Mouse (Mus musculus) heart, embryonic 12.5 days (tissue): ENCODE results near the gene Mmgt2. TPM values are rescaled to one million over a fixed set of nuclear protein-coding genes. Genes with fewer than 3 reads are reported as not detected.
A peak's percentile ranks its signal among the peaks of the same experiment; 100 is the strongest.

Experiments
- ATAC-seq: fragments of 200-750 bp; cut with Nextera tagmentation; 2 replicates; pipeline ENCODE4 v1.8.0; 2017; ENCODE audit warnings: moderate TSS enrichment, moderate library complexity; ENCODE audit not compliant: insufficient number of reproducible peaks, low FRiP score
- H3K27ac ChIP-seq: fragments of 300-500 bp; sonication (generic); 2 replicates; pipeline ENCODE4 v1.5.1; 2016; ENCODE audit warnings: mild to moderate bottlenecking, moderate library complexity; ENCODE audit not compliant: poor library complexity, severe bottlenecking
- H3K27me3 ChIP-seq: fragments of 300-500 bp; sonication (generic); replicated peaks from 2 replicates; pipeline ENCODE4 v1.6.1; 2016; ENCODE audit warnings: mild to moderate bottlenecking, moderate library complexity
- H3K36me3 ChIP-seq: fragments of 300-500 bp; sonication (generic); 2 replicates; pipeline ENCODE4 v1.6.1; 2016; ENCODE audit warnings: mild to moderate bottlenecking, moderate library complexity
- H3K4me1 ChIP-seq: fragments of 300-500 bp; sonication (generic); replicated peaks from 2 replicates; pipeline ENCODE4 v1.6.1; 2016; ENCODE audit warnings: mild to moderate bottlenecking
- H3K4me2 ChIP-seq: fragments of 300-500 bp; sonication (generic); 2 replicates; pipeline ENCODE4 v1.6.1; 2016; ENCODE audit warnings: mild to moderate bottlenecking, moderate library complexity
- H3K4me3 ChIP-seq: fragments of 300-500 bp; sonication (generic); 2 replicates; pipeline ENCODE4 v1.5.1; 2016; ENCODE audit warnings: mild to moderate bottlenecking
- H3K9ac ChIP-seq: fragments of 300-500 bp; sonication (generic); 2 replicates; pipeline ENCODE4 v1.6.1; 2016; ENCODE audit warnings: mild to moderate bottlenecking, moderate library complexity
- H3K9me3 ChIP-seq: fragments of 300-500 bp; sonication (generic); replicated peaks from 2 replicates; pipeline ENCODE4 v1.6.1; 2016; ENCODE audit warnings: mild to moderate bottlenecking, moderate library complexity
- WGBS: fragments of 180-500 bp; shearing (Covaris S2); methylation state at CpG from one replicate; pipeline ENCODE4 v1.1.7; 2016; 5-methylcytosine and 5-hydroxymethylcytosine counted together
- polyA plus RNA-seq: library from polyadenylated mRNA; unstranded; fragments of >200 nt; fragmentation: Nextera tagmentation; extraction: Ambion mirVana; gene quantifications from 2 replicates; pipeline ENCODE4 v1.2.1, GENCODE M21; 2016

Gene Mmgt2
- polyA plus RNA-seq, 1 experiment from 2014 or later, result 58.3 TPM

GRCm38 (mm10) chr11:62675480-62676289, 27.2 kb downstream of the Mmgt2 start:
- Histone ChIP-seq H3K9ac (peak overlapping the region; percentile 76), H3K4me1 (peaks cover 3% of the 10 kb centered on the region), H3K9me3 (no peaks in the 10 kb centered on the region), H3K4me2 (peak overlapping the region; percentile 68), H3K27me3 (no peaks in the 10 kb centered on the region), H3K4me3 (peak overlapping the region; percentile 38), H3K36me3 (no peaks in the 10 kb centered on the region), H3K27ac (no peak overlapping the region)
- WGBS, result 19% methylated on average over 17 of the region's 17 CpGs
- ATAC-seq, result peak; percentile 83

- Histone ChIP-seq H3K4me2 (peak overlapping the region; percentile 68; the same call in 1 of the 2 replicates), H3K27me3 (no peaks in the 10 kb centered on the region), H3K9ac (peak overlapping the region; percentile 76; the same call in 1 of the 2 replicates), H3K9me3 (no peaks in the 10 kb centered on the region), H3K36me3 (no peaks in the 10 kb centered on the region), H3K4me3 (no peak overlapping the region), H3K27ac (no peak overlapping the region), H3K4me1 (peaks cover 3% of the 10 kb centered on the region)
- 91% methylated on average over 4 of the region's 4 CpGs for WGBS
- no peak for ATAC-seq
Observed at GRCm38 (mm10) chr11:62676290-62676596, 27.8 kb downstream of the Mmgt2 start.

- Histone ChIP-seq H3K4me1 (peaks cover 3% of the 10 kb centered on the region), H3K9ac (no peak overlapping the region), H3K4me3 (no peak overlapping the region), H3K9me3 (no peaks in the 10 kb centered on the region), H3K27me3 (no peaks in the 10 kb centered on the region), H3K27ac (no peak overlapping the region), H3K36me3 (no peaks in the 10 kb centered on the region), H3K4me2 (no peak overlapping the region)
- ATAC-seq, result no peak
- WGBS, result 78% methylated on average over 7 of the region's 7 CpGs
Observed at GRCm38 (mm10) chr11:62678778-62679354, 30.4 kb downstream of the Mmgt2 start.

DNA sequence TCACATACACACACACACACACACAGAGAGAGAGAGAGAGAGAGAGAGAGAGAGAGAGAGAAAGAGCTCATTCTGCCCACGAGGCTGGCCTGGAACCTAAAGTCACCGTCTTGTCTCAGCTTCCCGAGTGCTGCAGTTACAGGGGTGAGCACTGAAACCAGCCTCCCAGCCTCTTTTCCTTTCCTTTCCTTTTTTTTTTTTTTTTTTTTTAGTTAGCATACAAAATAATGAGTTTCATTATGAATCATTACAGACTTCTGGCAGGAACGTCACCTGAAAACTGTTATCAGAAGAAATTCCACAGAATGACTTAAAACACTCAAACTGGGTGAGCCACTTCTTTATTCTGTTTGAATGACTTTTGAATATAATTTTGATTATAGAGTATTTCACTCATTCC, 31.5 kb downstream of the Mmgt2 start:
- no peaks in the 10 kb centered on the region for H3K27me3 ChIP-seq
- no peak overlapping the region for H3K27ac ChIP-seq
- H3K9ac ChIP-seq, result no peak overlapping the region
- H3K4me2 ChIP-seq, result no peak overlapping the region
- H3K4me3 ChIP-seq, result no peak overlapping the region
- no peak for ATAC-seq
- H3K4me1 ChIP-seq, result peaks cover 3% of the 10 kb centered on the region
- H3K36me3 ChIP-seq, result no peaks in the 10 kb centered on the region
- no peaks in the 10 kb centered on the region for H3K9me3 ChIP-seq
- WGBS, result 83% methylated on average over 4 of the region's 4 CpGs

DNA sequence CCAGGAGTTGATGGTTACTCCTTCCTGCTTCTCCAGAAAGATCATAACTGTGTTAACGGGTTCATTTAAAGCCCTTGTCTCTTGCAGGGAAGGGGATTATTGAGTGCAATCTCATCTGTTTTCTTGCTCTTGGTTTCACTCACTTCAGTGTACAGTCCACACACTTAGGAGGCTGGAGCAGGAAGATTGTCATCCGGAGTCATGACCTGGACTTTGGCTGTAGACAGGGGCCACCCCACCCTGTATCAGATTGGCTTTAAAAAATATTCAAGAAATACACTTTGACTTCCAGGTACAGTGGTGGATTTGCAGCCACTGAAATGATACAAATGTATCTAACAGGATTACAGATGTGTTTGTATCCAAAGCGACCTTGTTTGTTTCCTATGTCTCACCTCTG, 43.1 kb downstream of the Mmgt2 start:
- H3K36me3 ChIP-seq, result no peaks in the 10 kb centered on the region
- 78% methylated on average over 3 of the region's 3 CpGs for WGBS

GRCm38 (mm10) chr11:62693299-62694184, 45.1 kb downstream of the Mmgt2 start:
- WGBS, result 23% methylated on average over 11 of the region's 11 CpGs
- no peak overlapping the region for H3K9ac ChIP-seq
- H3K4me3 ChIP-seq, result no peak overlapping the region
- H3K27ac ChIP-seq, result no peak overlapping the region
- H3K4me2 ChIP-seq, result no peak overlapping the region
- ATAC-seq, result no peak
- no peaks in the 10 kb centered on the region for H3K36me3 ChIP-seq
- no peaks in the 10 kb centered on the region for H3K27me3 ChIP-seq
- no peaks in the 10 kb centered on the region for H3K9me3 ChIP-seq
- no peaks in the 10 kb centered on the region for H3K4me1 ChIP-seq

More for the DNA sequence above, 43.1 kb downstream of the Mmgt2 start:
- no peak overlapping the region for H3K27ac ChIP-seq
- no peaks in the 10 kb centered on the region for H3K9me3 ChIP-seq
- no peaks in the 10 kb centered on the region for H3K27me3 ChIP-seq
- no peak overlapping the region for H3K4me2 ChIP-seq
- H3K9ac ChIP-seq, result no peak overlapping the region
- H3K4me3 ChIP-seq, result no peak overlapping the region
- no peaks in the 10 kb centered on the region for H3K4me1 ChIP-seq
- no peak for ATAC-seq

GRCm38 (mm10) chr11:62695126-62695525, 46.7 kb downstream of the Mmgt2 start:
- 87% methylated on average over 8 of the region's 8 CpGs for whole genome bisulfite sequencing
- H3K27ac ChIP-seq, result no peak overlapping the region
- H3K4me2 ChIP-seq, result no peak overlapping the region
- no peaks in the 10 kb centered on the region for H3K4me1 ChIP-seq
- no peaks in the 10 kb centered on the region for H3K36me3 ChIP-seq
- no peak for ATAC-seq
- H3K4me3 ChIP-seq, result no peak overlapping the region
- H3K9me3 ChIP-seq, result no peaks in the 10 kb centered on the region
- no peaks in the 10 kb centered on the region for H3K27me3 ChIP-seq
- no peak overlapping the region for H3K9ac ChIP-seq

DNA sequence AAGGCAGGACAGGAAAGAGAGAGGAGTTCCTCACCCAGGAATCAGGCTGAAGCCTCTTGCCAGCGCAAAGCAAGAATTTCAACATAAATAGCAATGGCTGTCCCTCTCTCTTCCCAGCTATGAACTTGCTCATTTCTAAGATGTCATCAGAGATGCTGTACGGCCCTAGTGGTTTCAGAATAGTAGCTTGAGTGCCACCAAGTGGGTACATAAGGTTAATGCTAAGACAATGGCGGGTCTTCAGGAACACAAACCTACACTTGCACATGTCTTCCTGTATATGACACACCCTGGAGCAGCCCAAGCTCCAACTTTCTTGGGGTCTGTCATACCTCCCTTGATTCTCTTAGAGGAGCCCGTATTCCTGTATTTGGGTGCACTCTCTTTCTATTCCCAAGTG, 51.3 kb downstream of the Mmgt2 start:
- H3K9ac ChIP-seq, result no peak overlapping the region
- H3K27me3 ChIP-seq, result no peaks in the 10 kb centered on the region
- H3K36me3 ChIP-seq, result no peaks in the 10 kb centered on the region
- H3K27ac ChIP-seq, result no peak overlapping the region
- no peaks in the 10 kb centered on the region for H3K9me3 ChIP-seq
- 66% methylated on average over 4 of the region's 4 CpGs for WGBS
- no peak for ATAC-seq
- H3K4me1 ChIP-seq, result no peaks in the 10 kb centered on the region
- no peak overlapping the region for H3K4me2 ChIP-seq
- H3K4me3 ChIP-seq, result no peak overlapping the region

GRCm38 (mm10) chr11:62701218-62701617, 52.8 kb downstream of the Mmgt2 start:
- Histone ChIP-seq H3K4me2 (no peak overlapping the region), H3K36me3 (no peaks in the 10 kb centered on the region), H3K27ac (no peak overlapping the region), H3K4me1 (no peaks in the 10 kb centered on the region), H3K4me3 (no peak overlapping the region), H3K9me3 (no peaks in the 10 kb centered on the region), H3K9ac (no peak overlapping the region), H3K27me3 (no peaks in the 10 kb centered on the region)
- 84% methylated on average over 1 of the region's 1 CpGs for WGBS
- ATAC-seq, result no peak

DNA sequence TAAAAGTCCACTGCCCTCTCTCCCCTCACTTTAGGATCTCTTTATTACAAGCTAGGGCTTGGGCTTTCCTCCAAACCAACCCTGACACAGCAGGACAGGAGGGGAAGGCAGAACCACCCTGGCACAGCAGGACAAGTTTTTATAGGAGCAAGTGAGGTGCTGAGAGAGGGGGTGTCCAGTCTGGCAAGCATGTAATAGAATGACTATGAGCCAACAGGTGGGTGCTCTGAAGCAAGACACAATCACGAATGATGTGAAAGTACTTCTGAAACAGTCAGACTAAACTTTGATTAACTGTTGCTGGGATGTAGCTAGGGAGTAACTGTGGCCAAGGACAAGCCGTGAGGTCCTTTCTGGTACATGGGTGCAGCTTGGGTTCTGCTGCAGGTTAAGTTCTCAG, 57.7 kb downstream of the Mmgt2 start:
- no peak overlapping the region for H3K4me3 ChIP-seq
- H3K27ac ChIP-seq, result no peak overlapping the region
- ATAC-seq, result no peak
- no peaks in the 10 kb centered on the region for H3K27me3 ChIP-seq
- no peak overlapping the region for H3K9ac ChIP-seq
- WGBS, result 88% methylated on average over 2 of the region's 2 CpGs
- peaks cover 22% of the 10 kb centered on the region for H3K4me1 ChIP-seq
- H3K36me3 ChIP-seq, result no peaks in the 10 kb centered on the region
- no peak overlapping the region for H3K4me2 ChIP-seq
- H3K9me3 ChIP-seq, result no peaks in the 10 kb centered on the region

- Histone ChIP-seq H3K4me2 (no peak overlapping the region), H3K27me3 (no peaks in the 10 kb centered on the region), H3K36me3 (peaks cover 12% of the 10 kb centered on the region), H3K9ac (no peak overlapping the region), H3K9me3 (no peaks in the 10 kb centered on the region), H3K27ac (peak overlapping the region; percentile 33; the same call in 1 of the 2 replicates), H3K4me3 (no peak overlapping the region), H3K4me1 (peaks cover 22% of the 10 kb centered on the region)
- 60% methylated on average over 7 of the region's 7 CpGs for WGBS
- no peak for ATAC-seq
Observed at GRCm38 (mm10) chr11:62708252-62708651, 59.8 kb downstream of the Mmgt2 start.
